In the genomic region with DNA sequence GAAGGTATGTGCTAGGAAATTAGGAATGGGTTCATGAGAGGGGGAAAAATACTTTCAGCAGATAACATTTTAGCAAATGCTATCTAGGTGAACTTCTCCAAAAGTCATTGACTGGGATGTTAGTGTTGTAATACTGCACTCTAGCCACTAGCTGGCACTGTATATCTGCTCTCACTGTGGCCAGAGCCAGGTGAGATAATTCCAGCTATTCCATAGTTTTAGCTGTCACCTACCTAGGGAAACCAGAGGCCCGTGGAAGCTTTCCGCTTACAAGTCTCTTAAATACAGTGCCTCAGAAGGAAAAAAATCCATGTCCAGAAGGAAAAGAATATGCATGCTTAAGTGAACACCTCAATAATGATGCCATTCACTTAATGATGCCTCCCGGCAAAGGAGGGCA, we compare ENCODE assay signal across 9 mouse cellular contexts. TPM values are rescaled to one million over a fixed set of nuclear protein-coding genes. Genes with fewer than 3 reads are reported as not detected.
DNase-seq lines count a peak whose midpoint lies in the region; ATAC-seq and TF ChIP-seq lines count a peak whose summit lies in the region.
"Had no signal": no experiment of that assay in that cellular context is flagged by ENCODE, and none has a peak within 500 bp of the region (broad histone marks: within the 10 kb centered on the region; RNA-seq: fewer than 3 reads in every experiment).

No protein-coding gene starts in this region.

- H3K27me3 ChIP-seq in liver, adult 2 months (ENCODE audit: control insufficient read depth, insufficient read depth, low read length) = no peaks in the 10 kb centered on the region
- no peaks in the 10 kb centered on the region for H3K27me3 ChIP-seq in liver, embryonic 11.5 days (replicated peaks; ENCODE audit: control insufficient read depth, insufficient read depth, low read length)
- H3K27me3 ChIP-seq in Patski = no peaks in the 10 kb centered on the region

- peak; percentile 65 for TF ChIP-seq CTCF in liver, adult 2 months (IDR thresholded peaks at IDR 0.05; ENCODE audit: low read depth, low read length)
- TF ChIP-seq CTCF in Patski (IDR thresholded peaks at IDR 0.05) = peak; percentile 88
- peak; percentile 42; the same call in 1 of the 2 replicates for TF ChIP-seq CTCF in embryonic fibroblast, embryonic 13.5 days (IDR thresholded peaks at IDR 0.05; ENCODE audit: borderline replicate concordance, insufficient read depth, low read length)

- no peak for TF ChIP-seq POLR2A in liver, adult 2 months (IDR thresholded peaks at IDR 0.05; ENCODE audit: extremely low read depth, insufficient read depth, low read length)
- no peak for TF ChIP-seq POLR2A in embryonic fibroblast, embryonic 13.5 days (IDR thresholded peaks at IDR 0.05; ENCODE audit: low read depth, low read length)

- H3K9ac ChIP-seq in liver, adult 2 months (ENCODE audit: low read depth, low read length) = no peak overlapping the region
- no peak overlapping the region for H3K9ac ChIP-seq in liver, embryonic 11.5 days (ENCODE audit: low read depth, low read length)

- no peaks in the 10 kb centered on the region for H3K4me1 ChIP-seq in liver, adult 2 months (ENCODE audit: control insufficient read depth, insufficient read depth, low read length)
- H3K4me1 ChIP-seq in liver, embryonic 11.5 days (replicated peaks; ENCODE audit: control insufficient read depth, insufficient read depth, low read length) = no peaks in the 10 kb centered on the region
- 0 out of 2 replicates have a peak, but pooled peaks cover 2% of the 10 kb centered on the region for H3K4me1 ChIP-seq in embryonic fibroblast, embryonic 13.5 days (ENCODE audit: control insufficient read depth, insufficient read depth, low read length)

- H3K9me3 ChIP-seq in liver, embryonic 11.5 days (ENCODE audit: control insufficient read depth, low read length) = no peaks in the 10 kb centered on the region

- in situ Hi-C loops in Patski (cut with MboI; ENCODE audit: low pct_unique_long_range_greater_than_20kb) = loop anchor here (5.0 to 10.0 kb wide), 2 partner anchors 185 to 428 kb away; a partner anchor contains a TSS

- DNase-seq in liver, adult 2 months (ENCODE audit: extremely low read depth, low read depth, low spot score) = peak; percentile 33
- DNase-seq in liver, embryonic 11.5 days (ENCODE audit: low spot score) = no peak
- no peak for DNase-seq in Patski (ENCODE audit: low read depth, low spot score)
- no peak for DNase-seq in adrenal gland, adult 18-20 months (ENCODE audit: low spot score in 2 of 2)
- no peak for DNase-seq in urinary bladder, adult 2 months (ENCODE audit: low spot score)
- no peak for DNase-seq in thymus, postnatal 14 days

- no peak overlapping the region for H3K4me2 ChIP-seq in liver, embryonic 11.5 days

- H3K27ac ChIP-seq in liver, adult 2 months (replicated peaks; ENCODE audit: insufficient read depth, low read depth, low read length) = no peak overlapping the region
- H3K27ac ChIP-seq in liver, embryonic 11.5 days (ENCODE audit: low read depth, low read length) = no peak overlapping the region
- H3K27ac ChIP-seq in embryonic fibroblast, embryonic 13.5 days (ENCODE audit: insufficient read depth, low read length) = no peak overlapping the region

- no peak for ATAC-seq in liver, embryonic 11.5 days (replicated peaks; ENCODE audit: low FRiP score)
- no peak for ATAC-seq in Patski
- ATAC-seq in megakaryocyte-erythroid progenitor cell, adult 5-6 weeks (replicated peaks; ENCODE audit: low FRiP score, low TSS enrichment, poor library complexity, severe bottlenecking) = peak; percentile 86

- WGBS in liver, adult 2 months = 48% methylated on average over 3 of the region's 3 CpGs
- WGBS in liver, embryonic 11.5 days = 54% methylated on average over 3 of the region's 3 CpGs

- POLR2A ChIA-PET in Patski (lab: Charles Lee) = no interaction called here

- no peaks in the 10 kb centered on the region for H3K36me3 ChIP-seq in liver, adult 2 months (ENCODE audit: control insufficient read depth, insufficient read depth, low read length)
- no peaks in the 10 kb centered on the region for H3K36me3 ChIP-seq in liver, embryonic 11.5 days (ENCODE audit: control insufficient read depth, insufficient read depth, low read length)

- H3K4me3 ChIP-seq in liver, adult 2 months (ENCODE audit: insufficient read depth, low read depth, low read length) = no peak overlapping the region
- no peak overlapping the region for H3K4me3 ChIP-seq in liver, embryonic 11.5 days (ENCODE audit: low read depth, low read length)
- H3K4me3 ChIP-seq in embryonic fibroblast, embryonic 13.5 days (ENCODE audit: insufficient read depth, low read length) = no peak overlapping the region
- H3K4me3 ChIP-seq: erythroblast, embryonic 14.5 days had no signal

- H3K79me2 ChIP-seq in liver, adult 2 months (ENCODE audit: control insufficient read depth, insufficient read depth, low read length) = no peaks in the 10 kb centered on the region

- CTCF ChIA-PET in Patski (lab: Charles Lee) = interaction anchor here (0.6 to 2.8 kb wide), 7 partner anchors 10 to 592 kb away, joined by 3 to 12 read pairs (median 3); a partner anchor contains a TSS

RNA-seq across cellular contexts. Expression of a gene that starts 25.6 kb away (rescaled TPM):
- 15.2 and 20.3 TPM in 2 replicates for total RNA-seq in liver, adult 2 months (2014; rRNA removed)
- polyA plus RNA-seq in liver, adult 2 months (2012; rRNA removed) = 8.1 and 8.9 TPM in 2 replicates
- 20.8 and 21.7 TPM in 2 replicates for polyA plus RNA-seq in liver, embryonic 11.5 days (2014; fragmentation: Nextera tagmentation; extraction: Ambion mirVana)
- polyA plus RNA-seq in Patski (2021) = 38.8 TPM
- 55.8 and 67.0 TPM in 2 replicates for polyA plus RNA-seq in embryonic fibroblast, embryonic 13.5 days (2011; ENCODE audit: insufficient read length, low read depth, missing spikeins)
- 30.8 and 31.9 TPM in 2 replicates for total RNA-seq in megakaryocyte-erythroid progenitor cell, adult 5-6 weeks (2014; fragmentation: Nextera tagmentation)
- total RNA-seq in megakaryocyte-erythroid progenitor cell, adult 5-6 weeks (2017) = 36.5 and 44.4 TPM in 2 replicates
- total RNA-seq in adrenal gland, adult 18-20 months (2021) = 10 to 100 TPM; 22.8 to 30.8 TPM
- polyA plus RNA-seq in urinary bladder, adult 2 months (2012; rRNA removed) = 15.4 and 16.0 TPM in 2 replicates
